In genomic region chr5:123364302-123364971, GRCm38 (mm10) we compare ENCODE assay signal across 8 mouse cellular contexts. TPM values are rescaled to one million over a fixed set of nuclear protein-coding genes. Genes with fewer than 3 reads are reported as not detected.
A peak's percentile ranks its signal among the peaks of the same experiment; 100 is the strongest.
DNase-seq lines count a peak whose midpoint lies in the region; ATAC-seq and TF ChIP-seq lines count a peak whose summit lies in the region.

No protein-coding gene starts in this region.

- TF ChIP-seq POLR2A in small intestine, adult 2 months (IDR thresholded peaks at IDR 0.05; ENCODE audit: low read depth, low read length) = no peak

- no peaks in the 10 kb centered on the region for H3K9me3 ChIP-seq in liver, embryonic 16.5 days (replicated peaks; ENCODE audit: control insufficient read depth, low read length)
- H3K9me3 ChIP-seq in liver, postnatal 0 days (ENCODE audit: low read length) = no peaks in the 10 kb centered on the region

- DNase-seq in liver, postnatal 0 days = no peak
- DNase-seq in gastrocnemius, postnatal 25 days = peak; percentile 74
- DNase-seq in kidney, adult 9 months = peak; percentile 91
- DNase-seq in layer of hippocampus, adult 11-12 months (ENCODE audit: low spot score) = no peak
- no peak for DNase-seq in liver
- DNase-seq in natural killer cell, adult 2 months (ENCODE audit: low spot score in 2 of 2) = no peak

- no peak for TF ChIP-seq CTCF in liver, postnatal 0 days (IDR thresholded peaks at IDR 0.05; ENCODE audit: low read depth)
- no peak for TF ChIP-seq CTCF in small intestine, adult 2 months (IDR thresholded peaks at IDR 0.05; ENCODE audit: extremely low read depth, insufficient read length, insufficient replicate concordance, low read depth, low read length)

- H3K4me1 ChIP-seq in liver, embryonic 16.5 days (ENCODE audit: control insufficient read depth, low read depth, low read length) = no peaks in the 10 kb centered on the region
- H3K4me1 ChIP-seq in liver, postnatal 0 days (ENCODE audit: insufficient read depth) = no peaks in the 10 kb centered on the region
- peaks cover 2% of the 10 kb centered on the region; the same call in 1 of the 2 replicates for H3K4me1 ChIP-seq in small intestine, adult 2 months (ENCODE audit: control insufficient read depth, insufficient read depth, insufficient read length, low read length)

- peak overlapping the region; percentile 24; the same call in 1 of the 2 replicates for H3K27ac ChIP-seq in liver, embryonic 16.5 days (ENCODE audit: low read length)
- no peak overlapping the region; the same call in 1 of the 2 replicates for H3K27ac ChIP-seq in liver, postnatal 0 days (ENCODE audit: low read depth)
- H3K27ac ChIP-seq in small intestine, adult 2 months (ENCODE audit: insufficient read depth, low read depth, low read length) = peak overlapping the region; percentile 68

- ATAC-seq in liver, embryonic 16.5 days (ENCODE audit: low read depth) = no peak
- no peak for ATAC-seq in liver, postnatal 0 days

- H3K27me3 ChIP-seq in liver, embryonic 16.5 days (ENCODE audit: control insufficient read depth, insufficient read depth, low read depth, low read length) = no peaks in the 10 kb centered on the region
- no peaks in the 10 kb centered on the region for H3K27me3 ChIP-seq in liver, postnatal 0 days (ENCODE audit: insufficient read depth, low read length)
- no peaks in the 10 kb centered on the region for H3K27me3 ChIP-seq in small intestine, adult 2 months (ENCODE audit: control insufficient read depth, insufficient read depth, low read length)

- no peak overlapping the region for H3K4me3 ChIP-seq in liver, embryonic 16.5 days (ENCODE audit: low read depth, low read length)
- H3K4me3 ChIP-seq in liver, postnatal 0 days (ENCODE audit: low read depth, low read length) = no peak overlapping the region
- H3K4me3 ChIP-seq in small intestine, adult 2 months (ENCODE audit: low read depth, low read length) = no peak overlapping the region

- 76% methylated on average over 11 of the region's 11 CpGs for WGBS in liver, embryonic 16.5 days (ENCODE audit: insufficient replicate concordance)
- WGBS in liver, postnatal 0 days (ENCODE audit: insufficient replicate concordance) = 82% methylated on average over 11 of the region's 11 CpGs
- WGBS in small intestine, adult 2 months = 75% methylated on average over 11 of the region's 11 CpGs

- no peaks in the 10 kb centered on the region; the same call in 1 of the 2 replicates for H3K36me3 ChIP-seq in liver, embryonic 16.5 days (ENCODE audit: control insufficient read depth, insufficient read depth)
- H3K36me3 ChIP-seq in liver, postnatal 0 days (replicated peaks; ENCODE audit: insufficient read depth, low read length) = peaks cover 39% of the 10 kb centered on the region
- peaks cover 4% of the 10 kb centered on the region; the same call in 1 of the 2 replicates for H3K36me3 ChIP-seq in small intestine, adult 2 months (ENCODE audit: control insufficient read depth, insufficient read depth, low read length)

- TF ChIP-seq EP300 in liver, postnatal 0 days (IDR thresholded peaks at IDR 0.05; ENCODE audit: low read depth) = no peak

- no peak overlapping the region for H3K9ac ChIP-seq in liver, embryonic 16.5 days (ENCODE audit: low read depth, low read length)
- no peak overlapping the region for H3K9ac ChIP-seq in liver, postnatal 0 days (replicated peaks)

- H3K4me2 ChIP-seq in liver, embryonic 16.5 days (ENCODE audit: low read depth, low read length) = no peak overlapping the region
- no peak overlapping the region for H3K4me2 ChIP-seq in liver, postnatal 0 days (ENCODE audit: low read depth, low read length)

RNA-seq across cellular contexts. Expression of gene Bcl7a, which starts 20.8 kb away (rescaled TPM):
- 5.5 and 6.0 TPM in 2 replicates for polyA plus RNA-seq in liver, embryonic 16.5 days (2015; fragmentation: Nextera tagmentation; extraction: Ambion mirVana)
- polyA plus RNA-seq in liver, postnatal 0 days (2015; fragmentation: Nextera tagmentation; extraction: Ambion mirVana) = 5.1 and 5.3 TPM in 2 replicates
- 1 to 10 TPM; 8.4 to 8.6 TPM for total RNA-seq in gastrocnemius, postnatal 25 days (2021)
- polyA plus RNA-seq in small intestine, adult 2 months (2012; rRNA removed) = 2.1 and 2.8 TPM in 2 replicates

RNA-seq across cellular contexts. Expression of gene Mlxip, which starts 30.2 kb away (rescaled TPM):
- 3.6 and 3.9 TPM in 2 replicates for polyA plus RNA-seq in liver, embryonic 16.5 days (2015; fragmentation: Nextera tagmentation; extraction: Ambion mirVana)
- 3.5 and 4.5 TPM in 2 replicates for polyA plus RNA-seq in liver, postnatal 0 days (2015; fragmentation: Nextera tagmentation; extraction: Ambion mirVana)
- 10 to 100 TPM; 54.5 TPM for total RNA-seq in gastrocnemius, postnatal 25 days (2021)
- 25.3 and 39.7 TPM in 2 replicates for polyA plus RNA-seq in small intestine, adult 2 months (2012; rRNA removed)

Comparison
In these comparisons a context has a peak if more than half of its experiments do, and no peak if none do; other contexts are left out.
1. DNase-seq: peak in gastrocnemius, postnatal 25 days (single experiment) and kidney, adult 9 months (single experiment); none in liver, postnatal 0 days (single experiment), layer of hippocampus, adult 11-12 months (single experiment), liver (single experiment) and natural killer cell, adult 2 months (0 of 2).